Mouse (Mus musculus) monocyte, adult 5-6 weeks (primary cell): ENCODE results near the gene Tex52. TPM values are rescaled to one million over a fixed set of nuclear protein-coding genes. Genes with fewer than 3 reads are reported as not detected.

Experiments
- ATAC-seq: fragments of 153-309, 156-312 bp; replicated peaks from 2 replicates; pipeline ENCODE4 v1.8.0; 2017; ENCODE audit warnings: mild to moderate bottlenecking; ENCODE audit not compliant: low TSS enrichment, insufficient number of reproducible peaks, severe bottlenecking, poor library complexity, low FRiP score
- total RNA-seq: library from RNA; stranded (forward); fragments of 200-1000, 200-491, 200-594 nt; gene quantifications from 3 replicates; pipeline ENCODE4 v1.2.3, GENCODE M21; 2017

Gene Tex52
- total RNA-seq, 1 experiment from 2014 or later: not detected

DNA sequence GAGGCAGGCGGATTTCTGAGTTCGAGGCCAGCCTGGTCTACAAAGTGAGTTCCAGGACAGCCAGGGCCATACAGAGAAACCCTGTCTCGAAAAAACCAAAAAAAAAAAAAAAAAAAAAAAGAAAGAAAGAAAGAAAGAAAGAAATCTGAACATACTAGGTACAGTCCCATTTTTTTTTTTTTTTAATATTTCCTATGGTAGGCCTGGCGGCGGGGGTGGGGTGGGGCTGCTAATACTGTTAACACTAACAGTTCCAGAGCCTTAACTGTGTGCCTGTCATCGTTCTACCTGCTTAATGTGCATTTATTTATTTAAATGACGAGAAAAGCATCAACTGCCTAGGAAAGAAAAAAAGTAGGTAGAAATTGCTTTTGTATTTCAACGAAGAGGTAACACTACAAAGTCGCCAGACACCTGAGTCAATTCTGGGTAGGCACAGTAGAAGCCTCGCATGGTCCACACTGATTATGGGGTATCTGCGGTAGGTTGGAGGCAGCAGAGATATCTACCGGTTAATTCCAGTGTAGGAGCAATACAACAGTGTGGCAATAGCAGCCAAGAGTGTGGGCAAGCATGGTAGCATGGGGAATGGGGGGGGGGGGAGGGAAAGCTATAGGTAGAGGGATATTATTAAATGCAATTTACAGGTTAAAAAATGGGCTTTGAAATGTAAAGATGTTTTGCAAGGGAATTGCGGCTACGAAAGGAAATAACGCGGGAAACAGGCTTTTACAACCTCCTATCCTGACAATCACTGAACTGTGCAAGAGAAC, 48.4 kb downstream of the Tex52 start:
- ATAC-seq: no peak

GRCm38 (mm10) chr6:128424269-128425019, 49.2 kb downstream of the Tex52 start, which contains the start of gene Itfg2:
TSS of gene Itfg2 (minus strand) at chr6:128424931.
- ATAC-seq: peak; percentile 94

GRCm38 (mm10) chr6:128425046-128425445, 49.8 kb downstream of the Tex52 start:
- no peak for ATAC-seq

DNA sequence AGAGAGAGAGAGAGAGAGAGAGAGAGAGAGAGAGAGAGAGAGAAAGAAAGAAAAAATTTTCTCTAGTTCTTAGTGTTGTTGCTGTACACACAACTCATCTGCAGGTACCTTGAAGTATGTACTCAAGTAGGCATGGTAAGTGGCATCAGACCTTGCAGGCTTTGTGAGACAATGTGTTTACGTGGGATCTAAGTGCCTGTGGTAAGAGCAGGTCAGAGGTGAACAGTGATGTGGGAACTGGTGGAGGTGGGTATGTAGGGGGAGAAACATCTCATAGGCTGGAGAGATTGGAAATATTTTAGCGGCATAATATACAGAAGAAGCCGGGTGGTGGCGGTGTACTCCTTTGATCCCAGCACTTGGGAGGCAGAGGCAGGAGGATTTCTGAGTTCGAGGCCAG, 52.3 kb downstream of the Tex52 start:
- no peak for ATAC-seq

DNA sequence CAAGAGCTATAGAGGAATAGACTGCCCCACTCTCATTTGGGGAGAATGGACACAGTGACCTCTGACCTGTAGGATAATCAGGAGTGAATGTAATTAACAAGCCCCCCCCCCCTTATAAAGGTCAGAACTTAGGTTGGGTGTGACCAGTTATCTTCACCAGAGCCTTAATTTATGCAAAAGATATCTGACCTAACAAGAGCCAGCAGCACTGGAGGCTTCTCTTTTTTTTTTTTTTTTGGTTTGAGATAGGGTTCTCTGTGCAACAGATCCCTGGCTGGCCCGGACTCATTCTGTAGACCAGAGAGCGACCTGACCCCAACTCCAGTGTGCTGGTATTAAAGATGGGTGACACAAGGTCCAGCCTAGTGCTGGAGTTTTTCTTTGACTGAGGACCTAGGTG, 54.0 kb downstream of the Tex52 start:
- no peak for ATAC-seq

DNA sequence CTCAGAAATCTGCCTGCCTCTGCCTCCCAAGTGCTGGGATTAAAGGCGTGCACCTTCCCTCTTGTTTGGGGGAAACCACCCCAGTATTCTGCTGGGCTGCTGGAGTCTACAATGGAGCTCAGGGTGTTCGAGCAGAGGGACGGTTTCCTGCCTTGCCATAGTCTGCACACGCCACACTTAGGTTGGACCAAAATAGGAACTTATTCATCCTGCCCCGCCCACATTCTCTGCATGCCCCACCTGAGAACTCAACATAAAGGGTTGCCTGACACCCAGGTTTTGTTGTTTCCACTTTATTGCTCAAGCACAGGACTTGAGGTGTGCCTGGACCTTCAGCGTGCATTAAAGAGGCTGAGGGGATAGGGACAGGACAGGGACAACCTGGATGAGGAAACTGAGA, 54.6 kb downstream of the Tex52 start:
- ATAC-seq: no peak

- no peak for ATAC-seq
Observed at GRCm38 (mm10) chr6:128432356-128432915, 57.2 kb downstream of the Tex52 start.

GRCm38 (mm10) chr6:128433566-128433965, 58.3 kb downstream of the Tex52 start:
- no peak for ATAC-seq

Other genes starting within 250 kb of the Tex52 start
- gene Tspan9, start 231.9 kb upstream of the Tex52 start, total RNA-seq: 0.67 to 5.3 TPM (median 3.0 TPM) in 3 replicates
- gene Tead4, start 74.6 kb upstream of the Tex52 start, total RNA-seq: not detected in 3 replicates
- 0.48 to 1.6 TPM (median 1.2 TPM) in 3 replicates for gene Tulp3, start 19.6 kb upstream of the Tex52 start, total RNA-seq
- 22.2 to 35.8 TPM (median 32.9 TPM) in 3 replicates for gene Rhno1, start 12.5 kb upstream of the Tex52 start, total RNA-seq
- gene Foxm1, start 12.5 kb upstream of the Tex52 start, total RNA-seq: 0.64 to 2.4 TPM (median 1.4 TPM) in 3 replicates
- not detected in 3 replicates for gene Gm44596, start within 50 bp of the Tex52 start, total RNA-seq
- gene Nrip2, start 23.8 kb downstream of the Tex52 start, total RNA-seq: not detected in 3 replicates
- gene Itfg2, start 49.5 kb downstream of the Tex52 start, total RNA-seq: 13.7 to 16.8 TPM (median 16.1 TPM) in 3 replicates
- 70.0 to 110 TPM (median 79.4 TPM) in 3 replicates for gene Fkbp4, start 63.2 kb downstream of the Tex52 start, total RNA-seq
- not detected in 3 replicates for gene Pzp, start 151.3 kb downstream of the Tex52 start, total RNA-seq
- gene A2ml1, start 206.2 kb downstream of the Tex52 start, total RNA-seq: 0.19 TPM in 1 of 3 replicates, not detected in the others
- 35.0 to 144 TPM (median 65.3 TPM) in 3 replicates for gene Klrb1a, start 248.1 kb downstream of the Tex52 start, total RNA-seq